Mouse (Mus musculus) layer of hippocampus, adult 8-10 months (tissue): ENCODE measurements around the gene Cbr4. TPM values are rescaled to one million over a fixed set of nuclear protein-coding genes. Genes with fewer than 3 reads are reported as not detected.

Experiments
- DNase-seq, 2 experiments: peaks; one replicate each; pipeline ENCODE4 v3.0.0; 2022; ENCODE audit warnings: low spot score in 2 of 2
- total RNA-seq, 4 experiments: library from RNA; stranded (reverse); gene quantifications; 2 replicates each; pipeline ENCODE4 v1.2.4; 2022

Cbr4 gene
- total RNA-seq = 10 to 100 TPM; 21.2 to 24.0 (median 22.8) TPM

GRCm38 (mm10) chr8:61487597-61488156, at the start of gene Cbr4:
TSS of gene Cbr4 (plus strand) at chr8:61487734.
- DNase-seq = peak; percentile 88 to 89

- DNase-seq = no peak
These were observed 44.5 kb upstream of the Cbr4 start for GRCm38 (mm10) chr8:61442988-61443387.

- no peak for DNase-seq
These were observed 43.2 kb upstream of the Cbr4 start for GRCm38 (mm10) chr8:61444358-61444757.

- no peak for DNase-seq
These were observed 41.2 kb upstream of the Cbr4 start for GRCm38 (mm10) chr8:61446329-61446728.

GRCm38 (mm10) chr8:61448100-61448499, 39.4 kb upstream of the Cbr4 start:
- no peak for DNase-seq

- no peak for DNase-seq
These were observed 38.7 kb upstream of the Cbr4 start for GRCm38 (mm10) chr8:61448881-61449280.

- DNase-seq = no peak
These were observed 36.5 kb upstream of the Cbr4 start for GRCm38 (mm10) chr8:61450916-61451575.

GRCm38 (mm10) chr8:61451721-61452337, 35.7 kb upstream of the Cbr4 start:
- no peak for DNase-seq

GRCm38 (mm10) chr8:61459763-61460162, 27.8 kb upstream of the Cbr4 start:
- DNase-seq = no peak

- DNase-seq = no peak
These were observed 25.3 kb upstream of the Cbr4 start for GRCm38 (mm10) chr8:61462221-61462620.

- DNase-seq = no peak
These were observed 23.1 kb upstream of the Cbr4 start for GRCm38 (mm10) chr8:61464393-61464792.

GRCm38 (mm10) chr8:61466696-61467552, 20.6 kb upstream of the Cbr4 start:
- no peak for DNase-seq

- DNase-seq = no peak
These were observed 20.1 kb upstream of the Cbr4 start for GRCm38 (mm10) chr8:61467553-61467815.

GRCm38 (mm10) chr8:61470213-61470612, 17.3 kb upstream of the Cbr4 start:
- DNase-seq = no peak

- DNase-seq = no peak
These were observed 12.3 kb upstream of the Cbr4 start for GRCm38 (mm10) chr8:61475251-61475673.

GRCm38 (mm10) chr8:61476160-61476559, 11.4 kb upstream of the Cbr4 start:
- DNase-seq = no peak

GRCm38 (mm10) chr8:61478150-61478549, 9.4 kb upstream of the Cbr4 start:
- DNase-seq = no peak

GRCm38 (mm10) chr8:61478793-61479192, 8.7 kb upstream of the Cbr4 start:
- no peak for DNase-seq

GRCm38 (mm10) chr8:61479506-61480214, 7.9 kb upstream of the Cbr4 start:
- peak; percentile 39 to 68 for DNase-seq

GRCm38 (mm10) chr8:61480260-61480967, 7.1 kb upstream of the Cbr4 start:
- no peak for DNase-seq
